Mouse (Mus musculus) stomach, postnatal 0 days (tissue): Measurements from ENCODE around the gene Dcaf17. TPM values are rescaled to one million over a fixed set of nuclear protein-coding genes. Genes with fewer than 3 reads are reported as not detected.

Source experiments
- ATAC-seq: fragments of 200-750 bp; cut with Nextera tagmentation; 2 replicates; pipeline ENCODE4 v1.8.0; 2017; ENCODE audit not compliant: low FRiP score, low TSS enrichment
- DNase-seq: peaks from one replicate; pipeline ENCODE4 v3.0.0-alpha.2; 2016; ENCODE audit warnings: low spot score
- H3K27ac ChIP-seq: fragments of 300-500 bp; sonication (generic); replicated peaks from 2 replicates; pipeline ENCODE4 v1.5.1; 2014; ENCODE audit warnings: mild to moderate bottlenecking, control low read depth
- H3K27me3 ChIP-seq: fragments of 300-500 bp; sonication (generic); 2 replicates; pipeline ENCODE4 v1.6.1; 2014; ENCODE audit warnings: low read length; ENCODE audit not compliant: control insufficient read depth, insufficient read depth
- H3K36me3 ChIP-seq: fragments of 300-500 bp; sonication (generic); 2 replicates; pipeline ENCODE4 v1.6.1; 2014; ENCODE audit warnings: low read length, mixed read lengths; ENCODE audit not compliant: control insufficient read depth, insufficient read depth
- H3K4me1 ChIP-seq: fragments of 300-500 bp; sonication (generic); replicated peaks from 2 replicates; pipeline ENCODE4 v1.6.1; 2014; ENCODE audit warnings: antibody characterized with exemption; ENCODE audit not compliant: control insufficient read depth, insufficient read depth
- H3K4me2 ChIP-seq: fragments of 300-500 bp; sonication (generic); replicated peaks from 2 replicates; pipeline ENCODE4 v1.6.1; 2014; ENCODE audit warnings: low read depth, mild to moderate bottlenecking, control low read depth, moderate library complexity
- H3K4me3 ChIP-seq: fragments of 300-500 bp; sonication (generic); 2 replicates; pipeline ENCODE4 v1.5.1; 2014; ENCODE audit warnings: low read depth, low read length, control low read depth
- H3K9ac ChIP-seq: fragments of 300-500 bp; sonication (generic); 2 replicates; pipeline ENCODE4 v1.6.1; 2014; ENCODE audit warnings: mild to moderate bottlenecking, low read length, control low read depth, mixed read lengths
- H3K9me3 ChIP-seq: fragments of 300-500 bp; sonication (generic); 2 replicates; pipeline ENCODE4 v1.6.1; 2016; ENCODE audit warnings: low read length; ENCODE audit not compliant: control insufficient read depth
- CTCF ChIP-seq: IDR thresholded peaks from 2 replicates; pipeline ENCODE4 v1.5.1; 2016; ENCODE audit warnings: antibody characterized with exemption, low read depth, mild to moderate bottlenecking, moderate library complexity
- EP300 ChIP-seq: optimal IDR thresholded peaks from 2 replicates; pipeline ENCODE3; 2016; ENCODE audit warnings: antibody characterized with exemption
- WGBS: fragments of 180-500 bp; shearing (Covaris S2); extraction: QIAGEN DNeasy Blood & Tissue Kit; methylation state at CpG from one replicate; pipeline ENCODE4 v1.1.7; 2014; 5-methylcytosine and 5-hydroxymethylcytosine counted together
- polyA plus RNA-seq: library from polyadenylated mRNA; unstranded; fragments of >200 nt; fragmentation: Nextera tagmentation; extraction: Ambion mirVana; gene quantifications from 2 replicates; pipeline ENCODE4 v1.2.1, GENCODE M21; 2015

The Dcaf17 gene
- polyA plus RNA-seq, 1 experiment from 2014 or later = 28.7 TPM

DNA sequence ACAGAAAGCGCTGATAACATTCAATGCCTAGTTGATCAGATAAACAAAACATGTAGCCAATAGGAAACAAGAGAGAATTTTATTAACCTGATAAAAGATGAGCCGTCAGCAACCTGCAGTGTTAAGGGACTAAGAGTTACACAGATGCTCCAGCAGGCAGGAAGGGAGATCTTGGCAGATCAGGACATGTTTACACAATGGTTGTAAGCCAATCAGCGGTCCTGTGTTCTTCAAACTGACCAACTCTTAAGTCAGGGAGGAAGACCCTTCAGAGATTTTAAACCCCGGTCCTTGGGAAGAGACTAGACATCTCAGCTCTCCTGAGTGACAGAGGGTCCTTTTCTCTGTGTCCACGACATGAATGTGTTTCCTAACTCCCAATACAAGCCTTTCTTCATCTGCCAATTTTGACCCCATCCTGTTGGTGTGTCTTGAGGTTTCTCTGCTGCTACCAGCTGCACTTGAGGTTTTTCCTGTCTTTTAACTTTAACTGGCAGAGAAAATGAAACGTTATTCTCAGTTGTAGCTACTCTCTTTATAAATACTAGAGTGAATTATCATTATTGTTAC lies 8.3 kb upstream of the Dcaf17 start:
- no peak overlapping the region for H3K4me3 ChIP-seq
- no peaks in the 10 kb centered on the region for H3K36me3 ChIP-seq
- DNase-seq = no peak
- H3K4me1 ChIP-seq = no peaks in the 10 kb centered on the region
- H3K4me2 ChIP-seq = no peak overlapping the region
- no peak for ATAC-seq
- no peaks in the 10 kb centered on the region for H3K27me3 ChIP-seq
- WGBS = 29% methylated on average over 6 of the region's 6 CpGs
- TF ChIP-seq CTCF (no peak), EP300 (no peak)
- H3K9me3 ChIP-seq = no peaks in the 10 kb centered on the region
- H3K27ac ChIP-seq = no peak overlapping the region
- H3K9ac ChIP-seq = no peak overlapping the region

GRCm38 (mm10) chr2:71048896-71049295 lies 6.2 kb upstream of the Dcaf17 start:
- Histone ChIP-seq H3K9me3 (no peaks in the 10 kb centered on the region), H3K4me3 (no peak overlapping the region), H3K27ac (no peak overlapping the region), H3K27me3 (no peaks in the 10 kb centered on the region), H3K36me3 (no peaks in the 10 kb centered on the region), H3K4me1 (no peaks in the 10 kb centered on the region), H3K9ac (no peak overlapping the region), H3K4me2 (no peak overlapping the region)
- peak; percentile 45; the same call in 1 of the 2 replicates for TF ChIP-seq CTCF
- TF ChIP-seq EP300 = no peak
- 65% methylated on average over 12 of the region's 12 CpGs for WGBS
- ATAC-seq (peak; percentile 71), DNase-seq (peak; percentile 60)

- TF ChIP-seq CTCF = no peak
- no peak for TF ChIP-seq EP300
- no peak overlapping the region for H3K27ac ChIP-seq
- ATAC-seq (no peak), DNase-seq (no peak)
- H3K9me3 ChIP-seq = no peaks in the 10 kb centered on the region
- H3K36me3 ChIP-seq = no peaks in the 10 kb centered on the region
- whole genome bisulfite sequencing = 87% methylated on average over 7 of the region's 7 CpGs
- no peaks in the 10 kb centered on the region for H3K27me3 ChIP-seq
- no peak overlapping the region for H3K4me2 ChIP-seq
- no peak overlapping the region for H3K4me3 ChIP-seq
- H3K9ac ChIP-seq = no peak overlapping the region
- H3K4me1 ChIP-seq = no peaks in the 10 kb centered on the region
Measured at GRCm38 (mm10) chr2:71050511-71050910, 4.6 kb upstream of the Dcaf17 start.

- H3K4me2 ChIP-seq = peak overlapping the region; percentile 86
- ATAC-seq = no peak
- no peak for DNase-seq
- H3K9ac ChIP-seq = peak overlapping the region; percentile 69
- no peak for TF ChIP-seq EP300
- no peak for TF ChIP-seq CTCF
- no peaks in the 10 kb centered on the region for H3K27me3 ChIP-seq
- 21% methylated on average over 9 of the region's 9 CpGs for WGBS
- H3K4me1 ChIP-seq = no peaks in the 10 kb centered on the region
- no peaks in the 10 kb centered on the region for H3K36me3 ChIP-seq
- peak overlapping the region; percentile 90 for H3K4me3 ChIP-seq
- H3K27ac ChIP-seq = no peak overlapping the region; the same call in 1 of the 2 replicates
- H3K9me3 ChIP-seq = no peaks in the 10 kb centered on the region
Measured at GRCm38 (mm10) chr2:71054716-71055115, 412 bp upstream of the Dcaf17 start.

DNA sequence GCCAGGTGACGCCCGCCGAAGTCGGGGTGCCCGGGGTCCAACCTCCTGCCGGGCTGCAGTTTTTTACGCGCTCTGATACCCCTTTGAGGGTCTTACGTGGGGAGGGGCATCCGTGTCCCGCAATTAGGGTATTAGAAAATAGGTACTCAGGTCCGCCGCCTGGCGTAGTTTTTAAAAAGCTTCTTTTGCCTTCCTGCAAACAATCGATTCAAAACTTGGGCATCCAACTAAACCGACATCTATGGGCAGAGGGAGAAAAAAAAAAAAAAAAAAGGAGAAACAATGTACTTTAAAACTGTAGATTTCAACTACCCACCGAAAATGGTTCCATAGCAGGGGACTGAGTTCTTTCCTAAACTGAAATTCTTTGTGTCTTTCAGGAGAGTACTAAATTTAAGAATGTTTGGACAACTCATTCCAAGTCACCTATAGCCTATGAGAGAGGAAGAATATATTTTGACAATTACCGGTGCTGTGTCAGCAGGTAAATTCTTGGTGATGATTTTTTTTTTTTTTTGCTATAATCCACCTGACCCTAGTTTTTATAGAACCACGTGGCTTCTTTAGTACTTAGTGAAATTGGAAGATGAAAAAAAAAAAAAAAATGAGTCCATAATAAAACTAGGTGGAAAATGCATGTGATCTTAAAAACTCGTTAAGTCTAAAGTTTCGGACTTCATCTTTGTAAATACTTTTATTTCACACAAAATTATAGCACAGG lies 1.1 kb downstream of the Dcaf17 start:
- Histone ChIP-seq H3K27me3 (no peaks in the 10 kb centered on the region), H3K27ac (peak overlapping the region; percentile 97), H3K9me3 (no peaks in the 10 kb centered on the region), H3K4me3 (peak overlapping the region; percentile 90), H3K4me2 (peak overlapping the region; percentile 86), H3K4me1 (no peaks in the 10 kb centered on the region), H3K36me3 (no peaks in the 10 kb centered on the region; the same call in 1 of the 2 replicates), H3K9ac (peak overlapping the region; percentile 94)
- TF ChIP-seq EP300 = no peak
- TF ChIP-seq CTCF = peak; percentile 43
- DNase-seq = no peak
- ATAC-seq = no peak
- WGBS = 10% methylated on average over 21 of the region's 21 CpGs

GRCm38 (mm10) chr2:71071601-71072000 lies 16.5 kb downstream of the Dcaf17 start:
- DNase-seq = no peak
- no peak overlapping the region for H3K4me3 ChIP-seq
- H3K27me3 ChIP-seq = no peaks in the 10 kb centered on the region
- H3K9me3 ChIP-seq = no peaks in the 10 kb centered on the region
- no peak overlapping the region for H3K27ac ChIP-seq
- H3K4me1 ChIP-seq = no peaks in the 10 kb centered on the region
- 95% methylated on average over 4 of the region's 4 CpGs for WGBS
- no peak overlapping the region for H3K9ac ChIP-seq
- TF ChIP-seq CTCF (no peak), EP300 (no peak)
- no peak for ATAC-seq
- peaks cover 6% of the 10 kb centered on the region; the same call in 1 of the 2 replicates for H3K36me3 ChIP-seq
- H3K4me2 ChIP-seq = no peak overlapping the region
